10 mouse cellular contexts compared by ENCODE assay signal in the genomic region with DNA sequence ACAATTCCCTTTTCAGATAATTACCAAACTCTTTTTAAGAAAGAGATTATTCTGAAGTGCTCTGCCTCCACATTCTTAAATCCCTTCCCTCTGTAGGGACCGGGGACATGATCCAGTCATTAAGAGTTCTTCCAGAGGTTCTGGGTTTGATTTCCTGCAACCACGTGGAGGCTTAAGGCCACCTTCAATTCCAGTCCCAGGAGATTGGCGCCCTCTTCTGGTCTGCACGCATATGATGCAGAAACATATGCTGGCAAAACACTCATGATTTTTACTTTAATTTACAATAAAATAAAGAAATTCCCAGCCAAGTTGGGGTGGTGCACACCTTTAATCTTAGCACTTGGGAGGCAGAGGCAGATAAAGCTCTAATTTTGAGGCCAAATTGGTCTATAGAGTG. TPM values are rescaled to one million over a fixed set of nuclear protein-coding genes. Genes with fewer than 3 reads are reported as not detected.
DNase-seq lines count a peak whose midpoint lies in the region; ATAC-seq lines count a peak whose summit lies in the region.
"Had no signal": no experiment of that assay in that cellular context is flagged by ENCODE, and none has a peak within 500 bp of the region (broad histone marks: within the 10 kb centered on the region; RNA-seq: fewer than 3 reads in every experiment).

No protein-coding gene starts in this region.

- no peaks in the 10 kb centered on the region for H3K27me3 ChIP-seq in hindbrain, embryonic 11.5 days (ENCODE audit: control insufficient read depth, insufficient read depth, low read length)
- no peaks in the 10 kb centered on the region for H3K27me3 ChIP-seq in hindbrain, embryonic 12.5 days
- H3K27me3 ChIP-seq in neural tube, embryonic 11.5 days (ENCODE audit: control insufficient read depth, insufficient read depth, low read length), result no peaks in the 10 kb centered on the region
- H3K27me3 ChIP-seq: embryonic facial prominence, embryonic 15.5 days; stomach, embryonic 15.5 days had no signal

- peak; percentile 71 for DNase-seq in hindbrain, embryonic 11.5 days (ENCODE audit: low spot score)
- peak; percentile 76 for DNase-seq in 3T3-L1 (ENCODE audit: low read depth, low spot score)
- peak; percentile 38 for DNase-seq in MEL-GATA-1-ER (ENCODE audit: extremely low read depth, low read depth)
- peak; percentile 40 for DNase-seq in cerebellum, adult 8-10 months
- DNase-seq in kidney, postnatal 14 days, result peak; percentile 58
- peak; percentile 39 for DNase-seq in neural tube, embryonic 11.5 days (ENCODE audit: low spot score)
- no peak for DNase-seq in frontal cortex, postnatal 10 days (ENCODE audit: low spot score in 2 of 2)

- H3K4me2 ChIP-seq in hindbrain, embryonic 11.5 days (replicated peaks; ENCODE audit: low read depth, low read length), result no peak overlapping the region
- no peak overlapping the region for H3K4me2 ChIP-seq in hindbrain, embryonic 12.5 days (replicated peaks)
- H3K4me2 ChIP-seq in neural tube, embryonic 11.5 days (ENCODE audit: low read depth), result no peak overlapping the region
- H3K4me2 ChIP-seq: embryonic facial prominence, embryonic 15.5 days; stomach, embryonic 15.5 days had no signal

- no peak for ATAC-seq in hindbrain, embryonic 11.5 days (ENCODE audit: low FRiP score)
- ATAC-seq in hindbrain, embryonic 12.5 days (ENCODE audit: low FRiP score), result no peak
- no peak for ATAC-seq in neural tube, embryonic 11.5 days (ENCODE audit: insufficient read depth, low FRiP score, low TSS enrichment)

- 3% methylated on average over 4 of the region's 4 CpGs for WGBS in hindbrain, embryonic 11.5 days
- WGBS in hindbrain, embryonic 12.5 days, result 3% methylated on average over 4 of the region's 4 CpGs
- 2% methylated on average over 4 of the region's 4 CpGs for WGBS in neural tube, embryonic 11.5 days

- no peak overlapping the region for H3K4me3 ChIP-seq in hindbrain, embryonic 11.5 days (ENCODE audit: low read depth, low read length)
- H3K4me3 ChIP-seq in hindbrain, embryonic 12.5 days, result no peak overlapping the region
- H3K4me3 ChIP-seq in neural tube, embryonic 11.5 days (ENCODE audit: low read depth, low read length), result no peak overlapping the region
- H3K4me3 ChIP-seq: embryonic facial prominence, embryonic 15.5 days; stomach, embryonic 15.5 days had no signal

- no peak overlapping the region for H3K9ac ChIP-seq in hindbrain, embryonic 11.5 days (ENCODE audit: low read depth, low read length)
- H3K9ac ChIP-seq in hindbrain, embryonic 12.5 days, result no peak overlapping the region
- H3K9ac ChIP-seq in neural tube, embryonic 11.5 days (ENCODE audit: low read length), result no peak overlapping the region
- H3K9ac ChIP-seq: embryonic facial prominence, embryonic 15.5 days; stomach, embryonic 15.5 days had no signal

- no peaks in the 10 kb centered on the region for H3K4me1 ChIP-seq in hindbrain, embryonic 11.5 days (replicated peaks; ENCODE audit: control insufficient read depth, insufficient read depth, low read length)
- H3K4me1 ChIP-seq in hindbrain, embryonic 12.5 days, result no peaks in the 10 kb centered on the region
- no peaks in the 10 kb centered on the region for H3K4me1 ChIP-seq in neural tube, embryonic 11.5 days (ENCODE audit: control insufficient read depth, insufficient read depth, low read length)
- H3K4me1 ChIP-seq: embryonic facial prominence, embryonic 15.5 days; stomach, embryonic 15.5 days had no signal

- H3K9me3 ChIP-seq in hindbrain, embryonic 11.5 days (ENCODE audit: control insufficient read depth, low read length), result no peaks in the 10 kb centered on the region
- no peaks in the 10 kb centered on the region for H3K9me3 ChIP-seq in hindbrain, embryonic 12.5 days (replicated peaks)
- no peaks in the 10 kb centered on the region for H3K9me3 ChIP-seq in neural tube, embryonic 11.5 days (ENCODE audit: control insufficient read depth, low read length)
- H3K9me3 ChIP-seq: embryonic facial prominence, embryonic 15.5 days; stomach, embryonic 15.5 days had no signal

- H3K36me3 ChIP-seq in hindbrain, embryonic 11.5 days (ENCODE audit: control insufficient read depth, insufficient read depth, low read length), result no peaks in the 10 kb centered on the region
- no peaks in the 10 kb centered on the region for H3K36me3 ChIP-seq in hindbrain, embryonic 12.5 days
- no peaks in the 10 kb centered on the region for H3K36me3 ChIP-seq in neural tube, embryonic 11.5 days (ENCODE audit: control insufficient read depth, insufficient read depth, low read length)
- H3K36me3 ChIP-seq: embryonic facial prominence, embryonic 15.5 days; stomach, embryonic 15.5 days had no signal

- H3K27ac ChIP-seq in hindbrain, embryonic 11.5 days (ENCODE audit: low read depth, low read length), result no peak overlapping the region
- no peak overlapping the region for H3K27ac ChIP-seq in hindbrain, embryonic 12.5 days
- no peak overlapping the region for H3K27ac ChIP-seq in neural tube, embryonic 11.5 days (ENCODE audit: low read depth, low read length)
- H3K27ac ChIP-seq: embryonic facial prominence, embryonic 15.5 days; stomach, embryonic 15.5 days had no signal

RNA-seq across cellular contexts. Expression of gene Ubr2, which starts 23.3 kb away (rescaled TPM):
- polyA plus RNA-seq in hindbrain, embryonic 11.5 days (2014; fragmentation: Nextera tagmentation; extraction: Ambion mirVana), result 17.7 and 23.8 TPM in 2 replicates
- 23.5 and 23.7 TPM in 2 replicates for polyA plus RNA-seq in hindbrain, embryonic 12.5 days (2016; fragmentation: Nextera tagmentation; extraction: Ambion mirVana)
- polyA plus RNA-seq in neural tube, embryonic 11.5 days (2014; fragmentation: Nextera tagmentation; extraction: Ambion mirVana), result 20.8 and 21.3 TPM in 2 replicates

Comparison
In these comparisons a context has a peak if more than half of its experiments do, and no peak if none do; other contexts are left out.
1. DNase-seq: peak in hindbrain, embryonic 11.5 days (single experiment), 3T3-L1 (single experiment), MEL-GATA-1-ER (single experiment), cerebellum, adult 8-10 months (single experiment), kidney, postnatal 14 days (single experiment) and neural tube, embryonic 11.5 days (single experiment); none in frontal cortex, postnatal 10 days (0 of 2).